Mouse (Mus musculus) ovary, postnatal 10 days (tissue): ENCODE measurements around the gene Shc4.

Experiments used
- DNase-seq: peaks from one replicate; pipeline ENCODE4 v3.0.0; 2022; ENCODE audit warnings: low spot score

Shc4 gene

GRCm38 (mm10) chr2:125630010-125630409 lies 93.9 kb downstream of the Shc4 start:
- DNase-seq = no peak

DNA sequence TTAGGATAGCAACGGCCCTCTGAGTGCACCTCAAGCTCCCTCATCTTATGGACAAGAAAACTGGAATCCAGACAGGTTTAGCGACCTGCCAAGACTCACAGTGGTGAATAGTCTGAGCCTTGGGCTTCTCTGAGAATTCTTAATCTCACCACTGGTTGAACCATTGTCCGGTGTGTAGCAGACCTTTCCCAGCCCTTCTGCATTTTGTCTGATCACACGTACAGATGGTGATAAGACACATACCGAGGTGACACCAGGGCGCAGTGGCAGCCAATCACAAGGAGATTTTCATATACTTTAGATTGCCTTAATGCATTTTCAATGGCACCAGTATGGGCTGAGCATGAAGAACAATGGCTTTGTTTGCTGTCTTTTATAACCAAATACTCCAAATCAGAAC lies 95.5 kb downstream of the Shc4 start:
- DNase-seq = no peak

DNA sequence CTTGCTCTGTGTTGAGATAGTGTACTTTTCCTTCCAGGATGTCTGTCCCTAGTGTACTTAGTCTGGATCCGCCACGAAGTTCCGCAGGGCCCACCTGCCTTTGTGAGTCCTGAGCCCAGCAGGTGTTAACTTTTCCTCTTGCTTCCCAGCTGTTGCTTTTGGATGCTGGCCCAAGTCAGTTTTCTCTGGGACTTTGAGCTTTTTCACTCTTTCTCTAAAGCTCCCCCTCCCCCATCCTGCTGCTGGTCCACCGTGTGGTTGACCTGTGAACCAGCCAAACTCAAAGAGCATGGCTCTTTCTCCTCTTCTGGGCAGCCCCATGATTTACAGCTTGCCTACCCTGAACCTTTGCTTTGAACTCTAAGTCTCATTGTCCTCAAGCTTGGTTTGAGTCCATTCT lies 97.4 kb downstream of the Shc4 start:
- no peak for DNase-seq

GRCm38 (mm10) chr2:125624837-125625351 lies 99.1 kb downstream of the Shc4 start, which contains the start of gene Cep152:
Cep152 (minus strand) TSS chr2:125625113.
- DNase-seq = peak; percentile 89

- DNase-seq = no peak
These were observed 99.7 kb downstream of the Shc4 start for GRCm38 (mm10) chr2:125624127-125624685.

DNA sequence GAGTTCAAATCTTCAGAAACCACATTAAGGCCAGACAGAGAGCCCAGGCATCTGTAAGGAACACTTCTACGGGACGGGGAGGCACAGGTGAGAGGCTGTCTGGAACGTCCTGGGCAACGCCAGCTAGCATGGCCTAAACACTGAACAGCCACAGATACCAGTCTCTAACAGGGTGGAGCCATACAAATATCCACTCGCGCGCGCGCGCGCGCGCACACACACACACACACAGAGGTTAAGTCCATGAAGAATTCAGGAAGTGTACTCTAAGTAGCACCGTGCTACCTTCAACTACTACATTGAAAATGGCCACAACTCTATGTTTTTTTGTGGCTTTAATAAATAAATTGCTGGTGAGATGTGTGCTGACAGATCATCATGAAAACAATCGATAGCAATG lies 100.7 kb downstream of the Shc4 start:
- DNase-seq = no peak

DNA sequence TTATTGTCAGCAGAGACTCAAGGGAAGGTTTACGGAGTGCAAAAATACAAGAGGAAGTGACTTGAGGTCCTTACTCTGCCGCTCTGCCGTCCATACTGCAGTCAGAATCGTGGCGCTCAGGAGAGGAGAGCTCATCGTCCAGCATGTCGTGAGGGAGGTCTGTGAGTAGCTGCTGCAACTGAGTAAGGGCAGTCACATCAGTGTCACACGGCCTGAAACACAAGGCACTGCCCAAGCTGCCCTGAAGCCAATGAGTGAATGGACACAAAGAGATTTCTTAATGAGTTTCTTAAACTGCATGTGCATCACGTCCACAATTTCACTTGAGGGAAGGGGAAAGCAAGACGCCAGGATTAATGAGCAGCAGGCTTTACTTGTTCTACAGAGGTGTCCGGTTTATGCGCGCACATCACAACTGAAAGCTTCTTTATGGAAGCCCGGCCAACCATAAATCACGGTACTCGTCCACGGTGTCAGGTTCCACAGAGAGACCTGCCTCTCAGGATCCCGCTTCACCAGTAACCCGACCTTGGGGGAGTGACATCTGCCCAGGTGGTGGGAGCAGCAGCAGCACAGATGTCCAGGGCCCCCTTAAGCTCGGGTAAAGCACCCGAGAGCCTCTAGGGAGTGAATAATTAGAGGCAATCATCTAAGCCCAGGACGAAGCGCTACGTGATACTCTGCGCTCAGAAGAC lies 103.6 kb downstream of the Shc4 start:
- DNase-seq = no peak

DNA sequence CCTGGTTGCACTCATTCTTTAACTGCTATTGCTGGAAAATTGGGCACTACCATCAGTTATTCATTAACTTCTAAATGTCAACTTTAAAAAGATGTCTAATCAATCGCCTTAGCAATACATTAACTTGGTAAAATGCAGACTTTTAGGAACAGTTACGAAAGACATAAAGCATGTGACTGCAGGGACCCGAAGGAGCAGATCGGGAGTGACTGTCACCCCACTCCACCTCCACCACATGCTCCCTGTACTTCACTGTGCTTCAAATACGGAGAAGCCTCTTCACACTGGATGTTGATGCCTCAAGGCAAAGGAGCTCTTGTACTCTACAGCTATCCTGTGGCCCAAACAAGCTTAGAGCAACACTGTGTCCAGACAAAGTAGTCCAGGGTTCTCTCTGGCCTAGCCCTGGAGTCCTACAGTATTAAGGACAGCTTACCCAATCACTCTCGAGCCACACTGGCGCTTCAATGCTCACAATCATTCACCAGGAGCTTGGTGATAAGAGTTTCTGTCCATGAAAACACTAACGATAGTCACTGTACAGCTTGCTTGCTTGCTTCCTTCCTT lies 108.0 kb downstream of the Shc4 start:
- DNase-seq = no peak

DNA sequence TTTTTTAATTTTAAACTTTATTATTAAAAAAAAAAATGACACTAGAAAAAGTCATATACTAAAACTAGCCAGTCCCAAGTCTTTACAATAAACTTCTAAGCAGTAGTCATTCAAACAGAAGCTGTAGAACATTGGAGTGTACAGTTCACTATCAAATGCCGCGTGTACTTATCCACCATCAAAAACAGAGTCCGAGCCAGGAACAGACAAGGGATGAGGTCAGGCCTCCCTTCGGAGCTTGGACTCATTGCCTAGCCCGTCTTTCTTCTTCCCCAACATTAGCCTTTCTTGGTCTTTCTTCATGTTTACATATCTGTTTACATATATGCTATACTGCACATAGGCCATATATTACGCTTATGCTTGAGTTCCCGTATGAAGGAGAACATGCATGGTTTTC lies 108.5 kb downstream of the Shc4 start:
- DNase-seq = no peak

DNA sequence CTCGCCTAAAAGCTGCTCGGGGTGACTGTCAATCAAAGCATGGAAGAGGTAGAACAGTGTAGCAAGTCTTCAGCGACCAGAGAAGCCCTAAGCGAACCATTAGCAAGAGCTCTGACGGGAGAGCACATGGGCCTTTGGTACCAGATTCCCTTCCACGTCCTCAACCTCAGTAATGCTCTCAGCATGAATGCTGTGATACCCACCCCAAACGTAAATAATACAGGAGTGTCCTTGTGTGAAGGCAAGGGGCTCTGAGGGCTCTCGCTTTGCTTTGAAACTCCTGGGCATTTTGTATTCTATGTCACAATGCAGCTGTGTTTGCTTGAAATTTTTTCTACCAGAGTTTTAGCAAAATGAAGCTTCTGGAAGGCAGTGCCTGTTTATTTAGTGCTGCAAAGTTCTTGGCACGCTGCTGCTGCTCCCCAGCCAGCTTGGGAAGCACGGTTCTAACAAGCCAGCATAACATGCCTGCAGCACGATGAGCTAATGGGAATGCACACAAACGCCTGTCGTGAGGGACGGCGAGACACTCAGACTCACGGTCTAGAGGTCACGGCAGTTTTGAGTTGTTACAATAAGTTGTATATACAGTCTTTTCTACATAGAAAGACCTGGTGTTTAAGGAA lies 117.6 kb downstream of the Shc4 start:
- no peak for DNase-seq

DNA sequence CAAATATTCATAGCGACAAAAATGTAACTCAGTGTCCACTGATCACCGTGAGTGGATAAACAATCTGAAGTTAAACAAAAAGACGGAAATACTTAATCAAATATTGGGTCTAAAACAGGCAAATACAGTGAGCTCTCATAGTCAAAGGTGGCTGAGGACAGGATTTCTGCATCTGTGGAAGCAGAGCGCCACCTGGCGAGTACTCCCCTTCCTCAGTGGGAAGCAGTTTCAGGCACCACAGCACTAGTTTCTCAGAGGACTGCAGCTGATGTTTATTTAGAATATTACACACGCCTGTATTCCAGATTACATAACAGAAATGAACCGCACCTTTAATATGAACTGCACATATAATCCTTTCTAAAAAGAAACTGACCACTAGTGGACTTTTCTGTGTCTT lies 119.3 kb downstream of the Shc4 start:
- DNase-seq = peak; percentile 28

GRCm38 (mm10) chr2:125602970-125603369 lies 121.0 kb downstream of the Shc4 start:
- DNase-seq = no peak

- no peak for DNase-seq
These were observed 125.0 kb downstream of the Shc4 start for GRCm38 (mm10) chr2:125598958-125599357.

DNA sequence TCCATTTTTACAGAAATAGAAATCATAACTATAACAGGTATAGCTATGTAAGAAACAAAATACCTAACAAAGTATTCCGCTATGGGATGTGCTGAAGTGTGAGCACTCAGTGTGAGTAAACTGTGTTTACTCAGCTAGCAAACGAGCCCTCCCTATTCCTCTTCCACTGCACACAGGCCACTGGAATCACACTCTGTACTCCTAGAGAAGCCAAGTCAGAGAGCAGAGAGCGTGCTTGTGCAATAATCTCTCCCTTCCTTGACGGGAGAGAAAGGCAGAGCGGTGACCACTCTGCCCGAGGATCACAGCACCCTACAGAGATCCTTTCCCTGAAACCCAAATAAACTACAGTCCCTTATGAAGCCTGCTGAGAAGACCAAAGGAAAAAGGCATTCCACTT lies 125.7 kb downstream of the Shc4 start:
- no peak for DNase-seq

DNA sequence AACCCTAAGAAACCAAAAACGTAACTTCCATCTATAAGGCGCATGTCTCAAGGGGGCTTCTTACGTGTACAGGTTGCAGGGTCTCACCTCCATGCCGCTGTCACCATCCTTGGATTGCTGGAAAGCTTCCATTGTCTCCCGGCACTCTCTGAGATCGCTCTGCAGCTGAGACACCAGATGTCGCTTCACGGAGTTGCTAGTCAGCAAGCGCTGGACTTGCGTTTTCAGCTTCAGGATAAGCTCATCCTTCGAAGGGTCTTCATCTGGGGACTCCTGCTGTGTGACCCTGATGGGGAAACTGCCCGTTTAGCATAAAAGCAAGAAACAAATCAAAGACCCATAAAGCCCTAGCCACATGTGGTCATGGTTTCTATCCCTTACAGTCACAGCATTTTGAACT lies 129.2 kb downstream of the Shc4 start:
- no peak for DNase-seq

DNA sequence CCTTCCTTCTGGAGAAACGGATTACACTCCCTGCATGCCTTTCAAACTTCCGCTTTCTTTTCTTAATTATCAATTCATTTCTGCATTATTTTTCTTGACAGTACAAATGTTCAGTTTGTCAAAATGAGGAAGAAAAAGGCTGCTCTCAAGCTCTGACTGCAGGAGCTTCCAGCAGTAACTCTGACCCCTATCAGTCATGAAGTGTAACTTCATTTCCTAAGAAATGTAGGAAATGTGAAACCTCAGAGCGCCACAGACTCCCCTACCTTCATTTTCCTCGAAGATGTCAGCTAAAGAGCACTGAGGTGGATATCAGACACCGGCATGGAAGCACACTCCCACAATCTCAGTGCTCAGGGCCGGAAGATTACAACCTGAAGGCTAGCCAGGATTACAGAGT lies 129.9 kb downstream of the Shc4 start:
- no peak for DNase-seq

- DNase-seq = no peak
These were observed 132.1 kb downstream of the Shc4 start for GRCm38 (mm10) chr2:125591895-125592294.

DNA sequence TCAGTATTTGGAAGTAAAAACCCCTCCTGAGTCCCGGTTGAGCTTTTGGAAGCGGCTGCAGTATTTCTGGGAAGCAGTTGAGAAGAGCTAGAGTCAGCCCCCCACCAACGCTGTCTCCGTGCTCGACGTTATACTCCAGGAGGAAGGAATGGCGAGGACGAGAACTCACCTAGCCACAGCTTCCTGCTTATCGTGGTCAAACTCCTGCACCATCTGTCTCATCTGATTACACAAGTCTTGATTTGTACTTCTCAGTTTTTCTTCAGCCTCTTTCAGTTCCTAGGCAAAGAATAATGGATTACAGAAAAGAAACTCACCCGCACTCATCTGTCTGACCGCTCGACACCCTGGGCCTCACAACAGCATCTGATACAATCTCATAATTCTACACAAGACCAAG lies 134.7 kb downstream of the Shc4 start:
- no peak for DNase-seq

DNA sequence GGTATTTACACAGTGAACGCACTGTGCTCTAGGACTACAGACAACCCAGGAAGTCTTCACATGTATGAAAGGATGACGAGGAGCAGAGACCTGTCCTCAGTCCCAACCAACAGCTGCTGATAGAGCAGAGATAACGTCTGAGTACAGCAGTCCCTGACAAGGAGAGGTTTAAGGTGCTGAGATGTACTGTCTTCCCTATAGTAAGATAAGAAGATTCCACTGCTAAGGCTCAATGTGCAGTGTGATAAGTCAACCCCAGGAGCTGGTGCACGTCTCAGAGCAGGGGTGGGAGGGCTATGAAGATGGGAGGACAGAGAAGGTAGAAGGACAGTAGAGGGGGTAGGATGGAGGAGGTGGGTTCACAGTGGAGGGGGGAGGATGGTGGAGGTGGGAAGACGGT lies 142.9 kb downstream of the Shc4 start:
- no peak for DNase-seq

GRCm38 (mm10) chr2:125577670-125578069 lies 146.3 kb downstream of the Shc4 start:
- no peak for DNase-seq
